Mouse (Mus musculus) intestine, postnatal 0 days (tissue): Measurements from ENCODE around the gene Mrrf. TPM values are rescaled to one million over a fixed set of nuclear protein-coding genes. Genes with fewer than 3 reads are reported as not detected.
A peak's percentile ranks its signal among the peaks of the same experiment; 100 is the strongest.

ENCODE experiments used
- ATAC-seq: fragments of 200-750 bp; cut with Nextera tagmentation; 2 replicates; pipeline ENCODE4 v1.8.0; 2017; ENCODE audit warnings: mild to moderate bottlenecking, moderate TSS enrichment, moderate library complexity
- H3K27ac ChIP-seq: fragments of 300-500 bp; sonication (generic); 2 replicates; pipeline ENCODE4 v1.5.1; 2014; ENCODE audit warnings: mild to moderate bottlenecking, low read depth, low read length, moderate library complexity
- H3K27me3 ChIP-seq: fragments of 300-500 bp; sonication (generic); replicated peaks from 2 replicates; pipeline ENCODE4 v1.6.1; 2014; ENCODE audit warnings: low read length, mixed read lengths; ENCODE audit not compliant: control insufficient read depth, insufficient read depth
- H3K36me3 ChIP-seq: fragments of 300-500 bp; sonication (generic); 2 replicates; pipeline ENCODE4 v1.6.1; 2014; ENCODE audit warnings: mild to moderate bottlenecking, moderate library complexity; ENCODE audit not compliant: control insufficient read depth, insufficient read depth
- H3K4me1 ChIP-seq: fragments of 300-500 bp; sonication (generic); replicated peaks from 2 replicates; pipeline ENCODE4 v1.6.1; 2014; ENCODE audit warnings: antibody characterized with exemption, low read length, mixed read lengths; ENCODE audit not compliant: control insufficient read depth, insufficient read depth
- H3K4me2 ChIP-seq: fragments of 300-500 bp; sonication (generic); replicated peaks from 2 replicates; pipeline ENCODE4 v1.6.1; 2014; ENCODE audit warnings: low read depth, mild to moderate bottlenecking, moderate library complexity
- H3K4me3 ChIP-seq: fragments of 300-500 bp; sonication (generic); 2 replicates; pipeline ENCODE4 v1.5.1; 2014; ENCODE audit warnings: low read depth, low read length
- H3K9ac ChIP-seq: fragments of 300-500 bp; sonication (generic); 2 replicates; pipeline ENCODE4 v1.6.1; 2014; ENCODE audit warnings: mild to moderate bottlenecking, low read depth, low read length
- H3K9me3 ChIP-seq: fragments of 300-500 bp; sonication (generic); 2 replicates; pipeline ENCODE4 v1.6.1; 2016; ENCODE audit warnings: mixed run types; ENCODE audit not compliant: control insufficient read depth
- CTCF ChIP-seq: sonication (generic); IDR thresholded peaks from 2 replicates; pipeline ENCODE4 v1.5.1; 2016; ENCODE audit warnings: low read depth, mild to moderate bottlenecking, control low read depth, antibody characterized with exemption, moderate library complexity
- WGBS: fragments of 180-500 bp; shearing (Covaris S2); extraction: QIAGEN DNeasy Blood & Tissue Kit; methylation state at CpG from one replicate; pipeline ENCODE4 v1.1.7; 2014; 5-methylcytosine and 5-hydroxymethylcytosine counted together
- polyA plus RNA-seq: library from polyadenylated mRNA; unstranded; fragments of >200 nt; fragmentation: Nextera tagmentation; extraction: Ambion mirVana; gene quantifications from 2 replicates; pipeline ENCODE4 v1.2.1, GENCODE M21; 2015

The Mrrf gene
- polyA plus RNA-seq, 1 experiment from 2014 or later, result 20.4 TPM

DNA sequence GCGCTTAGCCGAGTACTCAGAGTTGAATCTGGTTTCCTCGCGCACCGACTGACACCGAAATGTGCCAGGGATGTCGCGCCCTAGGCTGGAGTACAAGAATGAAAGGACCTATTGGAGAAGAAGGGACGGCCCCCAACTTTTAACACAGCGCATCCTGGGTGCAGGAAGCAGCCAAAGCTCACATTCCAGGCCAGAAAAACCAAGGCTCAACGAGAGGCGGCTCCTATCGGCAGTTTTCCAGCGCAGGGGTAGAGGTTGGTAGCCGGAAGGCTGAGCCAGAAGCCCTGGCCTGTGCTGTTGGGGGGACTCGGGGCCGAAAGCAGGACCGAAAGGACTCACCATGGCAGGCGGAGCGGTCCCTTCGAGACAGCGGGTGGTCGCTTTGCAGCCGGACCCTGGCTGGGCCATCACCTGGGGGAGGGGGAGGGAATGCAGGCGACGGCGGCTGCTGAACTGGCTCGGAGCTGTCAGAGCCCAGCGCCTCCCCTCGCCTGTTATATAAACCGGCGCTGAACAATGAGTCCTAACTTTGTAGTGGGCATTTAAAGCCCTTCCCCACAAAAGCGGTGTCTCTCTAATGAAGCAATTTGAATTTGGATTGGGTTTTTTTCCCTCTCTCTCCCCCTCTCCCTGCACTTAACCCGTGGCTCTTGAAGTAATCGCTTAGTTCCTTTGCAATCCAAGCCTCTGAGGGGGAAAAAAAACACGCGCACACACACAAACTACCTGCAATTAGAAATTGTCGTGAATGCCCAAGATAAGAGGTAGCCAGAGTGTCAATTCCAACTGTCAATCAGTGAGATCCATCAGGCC, 32.4 kb upstream of the Mrrf start:
- no peak overlapping the region; the same call in 1 of the 2 replicates for H3K9ac ChIP-seq
- peak overlapping the region; percentile 66 for H3K4me2 ChIP-seq
- 2% methylated on average over 38 of the region's 38 CpGs for WGBS
- no peaks in the 10 kb centered on the region for H3K4me1 ChIP-seq
- H3K4me3 ChIP-seq, result peak overlapping the region; percentile 43
- H3K9me3 ChIP-seq, result no peaks in the 10 kb centered on the region
- no peak for ATAC-seq
- peaks cover 87% of the 10 kb centered on the region for H3K27me3 ChIP-seq
- TF ChIP-seq CTCF, result no peak
- no peaks in the 10 kb centered on the region for H3K36me3 ChIP-seq
- no peak overlapping the region for H3K27ac ChIP-seq

DNA sequence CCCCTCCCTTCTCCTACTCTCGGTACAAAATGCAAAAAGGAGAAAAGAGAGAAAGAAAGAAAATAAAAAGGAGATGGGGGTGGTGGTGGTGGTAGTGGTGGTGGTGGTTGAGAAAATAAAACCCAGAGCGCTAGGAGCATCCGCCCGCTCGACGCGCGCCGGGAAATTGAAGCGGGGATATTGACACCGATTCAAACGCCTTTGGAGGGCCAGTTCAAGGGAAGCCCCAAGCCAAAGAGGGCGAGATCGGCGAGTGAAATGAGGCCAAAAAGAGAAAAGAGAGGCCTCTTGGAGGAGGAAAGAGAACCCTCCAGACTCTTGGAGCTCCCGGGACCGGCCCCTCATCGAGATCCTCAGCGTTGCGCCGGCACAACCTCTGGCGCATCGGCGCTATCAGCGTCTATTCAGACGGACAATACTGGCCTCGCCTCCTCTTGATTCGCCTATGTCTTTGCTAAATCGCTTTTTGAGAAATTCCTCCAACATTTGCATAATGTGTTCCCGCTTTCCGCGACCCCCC, 31.7 kb upstream of the Mrrf start:
- Histone ChIP-seq H3K36me3 (no peaks in the 10 kb centered on the region), H3K27ac (no peak overlapping the region), H3K4me2 (peak overlapping the region; percentile 66), H3K4me3 (peak overlapping the region; percentile 43), H3K9me3 (no peaks in the 10 kb centered on the region), H3K27me3 (peaks cover 80% of the 10 kb centered on the region), H3K9ac (peak overlapping the region; percentile 11; the same call in 1 of the 2 replicates), H3K4me1 (no peaks in the 10 kb centered on the region)
- no peak for ATAC-seq
- under 1% methylated on average over 32 of the region's 32 CpGs for WGBS
- no peak for TF ChIP-seq CTCF

DNA sequence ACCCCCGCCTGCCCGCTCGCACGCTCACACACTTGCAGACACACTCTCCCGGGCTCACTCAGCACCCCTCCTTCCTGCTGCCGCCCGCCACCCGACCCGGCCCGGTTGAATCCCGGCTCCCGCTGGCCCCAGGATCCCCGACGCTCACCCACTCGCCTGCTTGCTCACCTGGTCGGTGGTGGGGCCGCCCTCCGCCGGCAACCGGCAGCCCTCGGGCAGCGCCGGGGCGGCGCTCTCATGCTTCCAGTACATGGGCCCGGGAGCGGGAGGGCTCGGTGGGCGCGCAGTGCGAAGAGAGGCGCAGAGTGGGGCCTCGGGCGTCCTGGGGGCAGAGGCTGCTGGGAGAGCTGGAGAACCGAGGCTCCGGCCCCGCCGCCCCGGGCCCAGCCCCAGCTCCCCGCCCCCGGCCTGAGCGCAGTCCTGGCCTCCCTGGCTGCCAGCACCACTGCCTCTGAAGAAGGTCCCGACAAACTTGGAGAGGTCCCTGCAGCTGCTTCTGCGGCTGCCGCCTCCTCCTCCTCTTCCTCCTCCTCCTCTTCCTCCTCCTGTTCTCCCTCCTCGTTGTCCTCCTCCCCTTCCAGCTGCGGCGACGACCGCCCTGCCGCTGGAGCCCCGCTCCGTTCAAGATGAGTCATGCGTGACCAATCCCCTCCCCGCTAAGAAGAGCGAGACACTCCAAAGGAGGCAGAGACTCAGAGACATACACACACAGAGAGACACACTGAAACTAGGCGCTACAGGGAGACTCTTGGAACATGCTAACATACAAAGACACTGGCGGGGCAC, 31.0 kb upstream of the Mrrf start, which contains the start of gene Lhx6:
Gene Lhx6 (minus strand): TSS at position 453 of the 786 bp plus-strand sequence.
- Histone ChIP-seq H3K4me3 (peak within 1 kb of the TSS; percentile 43), H3K27me3 (peaks cover 75% of the 10 kb centered on the region), H3K27ac (no peak within 1 kb of the TSS), H3K9ac (peak within 1 kb of the TSS; percentile 11; the same call in 1 of the 2 replicates), H3K36me3 (no peaks in the 10 kb centered on the region), H3K4me2 (peak within 1 kb of the TSS; percentile 66), H3K4me1 (no peaks in the 10 kb centered on the region), H3K9me3 (no peaks in the 10 kb centered on the region)
- no peak for ATAC-seq
- no peak for TF ChIP-seq CTCF
- under 1% methylated on average over 57 of the region's 58 CpGs for WGBS

DNA sequence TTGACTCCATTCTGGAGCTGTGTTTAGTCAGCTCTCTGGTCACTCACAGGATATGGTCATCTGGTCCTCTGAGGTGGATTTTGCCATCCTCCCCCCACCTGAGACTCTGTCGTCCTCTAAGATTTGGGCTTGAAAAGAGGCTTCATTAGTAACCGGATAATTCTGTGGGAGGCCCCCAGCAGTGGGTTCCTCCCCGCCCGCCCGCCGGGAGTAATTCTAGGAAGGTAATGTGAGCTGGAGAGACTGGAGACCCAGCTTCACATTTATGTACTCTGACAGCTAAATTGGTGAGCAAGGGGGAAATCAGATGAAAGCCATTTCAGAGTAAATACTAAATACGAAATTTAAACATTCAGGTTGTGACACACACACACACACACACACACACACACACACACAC, 27.6 kb upstream of the Mrrf start:
- no peaks in the 10 kb centered on the region for H3K9me3 ChIP-seq
- WGBS, result 15% methylated on average over 7 of the region's 7 CpGs
- no peak for TF ChIP-seq CTCF
- H3K27ac ChIP-seq, result no peak overlapping the region
- no peaks in the 10 kb centered on the region for H3K36me3 ChIP-seq
- no peak overlapping the region for H3K4me3 ChIP-seq
- ATAC-seq, result no peak
- H3K9ac ChIP-seq, result no peak overlapping the region
- no peak overlapping the region for H3K4me2 ChIP-seq
- H3K27me3 ChIP-seq, result peaks cover 48% of the 10 kb centered on the region
- H3K4me1 ChIP-seq, result no peaks in the 10 kb centered on the region

DNA sequence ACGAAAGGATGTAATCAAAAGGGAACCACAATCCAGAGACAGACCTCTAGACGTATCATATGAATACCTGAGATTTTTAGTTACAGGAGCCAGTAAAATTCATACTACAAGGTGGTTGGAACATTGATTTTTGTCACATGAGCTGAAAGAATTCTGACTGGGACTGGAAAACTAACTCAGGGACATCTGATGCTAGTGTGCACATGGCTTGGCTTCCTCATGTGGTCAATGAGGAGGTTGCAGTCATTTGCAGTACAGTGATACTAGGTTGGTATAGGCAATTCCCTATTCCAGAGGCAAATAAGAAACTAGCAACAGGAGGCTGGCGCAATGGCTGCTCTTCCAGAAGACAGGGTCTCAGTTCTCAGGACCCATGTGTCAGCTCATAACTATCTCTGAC, 23.6 kb upstream of the Mrrf start:
- no peaks in the 10 kb centered on the region for H3K4me1 ChIP-seq
- peaks cover 20% of the 10 kb centered on the region for H3K36me3 ChIP-seq
- H3K4me3 ChIP-seq, result no peak overlapping the region
- no peak overlapping the region for H3K9ac ChIP-seq
- H3K4me2 ChIP-seq, result no peak overlapping the region
- no peak for ATAC-seq
- no peak overlapping the region for H3K27ac ChIP-seq
- no peaks in the 10 kb centered on the region for H3K9me3 ChIP-seq
- TF ChIP-seq CTCF, result peak; percentile 33
- H3K27me3 ChIP-seq, result peaks cover 10% of the 10 kb centered on the region
- 78% methylated on average over 3 of the region's 3 CpGs for WGBS

DNA sequence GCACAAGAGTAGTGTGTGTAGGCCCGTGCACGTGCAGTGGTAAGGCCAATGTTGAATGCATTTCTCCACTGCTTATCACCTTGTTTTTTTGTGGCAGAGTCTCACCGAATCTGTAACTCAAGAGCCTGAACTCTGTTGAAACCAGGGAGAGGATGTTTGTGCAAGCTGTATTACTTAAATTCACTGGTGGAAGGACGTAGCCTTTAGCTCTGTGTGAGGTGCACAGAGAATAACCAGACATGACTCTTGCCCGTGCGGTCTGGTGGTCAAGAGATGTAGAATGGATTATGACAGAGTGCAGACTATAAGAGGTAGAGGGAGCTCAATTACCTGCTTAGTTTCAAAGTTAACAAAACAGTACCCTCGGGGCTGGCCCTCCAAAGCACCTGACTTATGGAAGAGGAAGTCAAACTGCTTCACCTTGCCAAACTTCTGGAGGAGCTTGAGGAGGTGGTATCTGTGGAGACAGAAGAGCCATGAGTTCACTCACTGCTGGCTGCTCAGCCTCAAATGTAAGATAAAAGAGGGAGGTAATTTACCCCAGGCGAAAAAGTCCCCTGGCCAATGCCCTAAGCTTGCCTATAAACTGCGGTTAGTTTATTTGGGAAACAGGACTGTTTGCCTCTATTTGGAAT, 9.3 kb upstream of the Mrrf start:
- peaks cover 54% of the 10 kb centered on the region for H3K36me3 ChIP-seq
- no peak overlapping the region for H3K9ac ChIP-seq
- no peak overlapping the region for H3K4me2 ChIP-seq
- no peak for ATAC-seq
- H3K9me3 ChIP-seq, result no peaks in the 10 kb centered on the region
- no peak for TF ChIP-seq CTCF
- no peak overlapping the region for H3K27ac ChIP-seq
- H3K4me1 ChIP-seq, result no peaks in the 10 kb centered on the region
- H3K4me3 ChIP-seq, result no peak overlapping the region
- H3K27me3 ChIP-seq, result no peaks in the 10 kb centered on the region
- 85% methylated on average over 9 of the region's 9 CpGs for WGBS
